Mouse (Mus musculus): Measurements from ENCODE around the gene Gbp10.
"Not testable (repeated sequence)": the region's sequence is repeated elsewhere in the genome, so short reads cannot be mapped to it uniquely, and the experiment has no call there.

GRCm38 (mm10) chr5:105240982-105241381 lies 1.6 kb upstream of the Gbp10 start:
- TF ChIP-seq POLR2A (IDR thresholded peaks at IDR 0.05; ENCODE audit: control insufficient read depth, extremely low read depth, insufficient read depth, low read length, poor library complexity); CTCF (IDR thresholded peaks at IDR 0.05; ENCODE audit: borderline replicate concordance, control insufficient read depth, extremely low read depth, insufficient read depth, low read length, poor library complexity): not testable (repeated sequence)
